Mouse (Mus musculus): Measurements from ENCODE around the gene Gm21738. TPM values are rescaled to one million over a fixed set of nuclear protein-coding genes. Genes with fewer than 3 reads are reported as not detected.
"Not testable (repeated sequence)": the region's sequence is repeated elsewhere in the genome, so short reads cannot be mapped to it uniquely, and the experiment has no call there.

Gene Gm21738
- polyA plus RNA-seq (2012; rRNA removed) (0.38 TPM in 1 of 2 replicates, not detected in the other), polyA plus RNA-seq (2014; fragmentation: Nextera tagmentation; extraction: Ambion mirVana) (0.77 and 1.1 TPM in 2 replicates)

GRCm38 (mm10) chr14:19418830-19419229 is at the start of gene Gm21738:
Gene Gm21738, minus strand, starts transcription at chr14:19418930.
- H3K9me3 ChIP-seq (ENCODE audit: control insufficient read depth, low read length); H3K27ac ChIP-seq (replicated peaks; ENCODE audit: low read depth, low read length); H3K4me2 ChIP-seq (replicated peaks; ENCODE audit: low read depth, low read length, severe bottlenecking); H3K4me1 ChIP-seq (ENCODE audit: control insufficient read depth, insufficient read depth, low read length); ATAC-seq (ENCODE audit: low FRiP score, low read depth); H3K9ac ChIP-seq (ENCODE audit: low read depth, low read length, severe bottlenecking); DNase-seq (ENCODE audit: low spot score); H3K36me3 ChIP-seq (ENCODE audit: control insufficient read depth, insufficient read depth, low read length); H3K4me3 ChIP-seq (replicated peaks; ENCODE audit: low read length); H3K27me3 ChIP-seq (ENCODE audit: control insufficient read depth, insufficient read depth, low read length): not testable (repeated sequence)
- 78% methylated on average over 7 of the region's 7 CpGs for WGBS

DNA sequence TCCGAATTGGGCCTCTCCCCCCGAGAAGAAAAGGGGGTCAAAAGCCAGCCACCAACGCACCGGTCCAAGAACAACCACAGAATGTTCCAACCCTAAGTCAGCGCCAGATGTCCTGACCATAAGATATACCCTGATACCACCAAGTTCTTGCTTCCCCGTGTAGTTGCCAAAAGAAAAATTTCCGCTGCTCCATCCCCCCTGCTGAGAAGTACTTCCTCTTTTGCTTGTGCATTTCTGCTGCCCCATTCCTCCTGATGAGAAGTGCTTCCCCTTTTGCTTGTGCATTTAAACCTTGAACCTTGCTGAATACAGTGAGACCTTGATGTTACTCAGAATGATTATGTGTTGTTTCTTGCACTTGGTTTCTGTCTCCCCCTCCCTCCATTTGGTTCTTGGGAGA is 35.0 kb downstream of the Gm21738 start:
- 84% methylated on average over 7 of the region's 7 CpGs for WGBS
- H3K4me2 ChIP-seq (replicated peaks; ENCODE audit: low read depth, low read length, severe bottlenecking); DNase-seq (ENCODE audit: low spot score): not testable (repeated sequence)

More for the DNA sequence above, 35.0 kb downstream of the Gm21738 start:
- H3K4me1 ChIP-seq (ENCODE audit: control insufficient read depth, insufficient read depth, low read length); H3K27ac ChIP-seq (replicated peaks; ENCODE audit: low read depth, low read length); H3K36me3 ChIP-seq (ENCODE audit: control insufficient read depth, insufficient read depth, low read length); H3K9ac ChIP-seq (ENCODE audit: low read depth, low read length, severe bottlenecking); H3K9me3 ChIP-seq (ENCODE audit: control insufficient read depth, low read length); ATAC-seq (ENCODE audit: low FRiP score, low read depth); H3K27me3 ChIP-seq (ENCODE audit: control insufficient read depth, insufficient read depth, low read length); H3K4me3 ChIP-seq (replicated peaks; ENCODE audit: low read length): not testable (repeated sequence)

Other genes with a start within 250 kb of the Gm21738 start
- gene Gm2244, start 131.0 kb upstream of the Gm21738 start, polyA plus RNA-seq (2012; rRNA removed) = not detected in 2 replicates
- not detected in 2 replicates for gene Gm2244, start 131.0 kb upstream of the Gm21738 start, polyA plus RNA-seq (2014; fragmentation: Nextera tagmentation; extraction: Ambion mirVana)
- 7.5 and 9.6 TPM in 2 replicates for gene Gm2237, start 166.2 kb upstream of the Gm21738 start, polyA plus RNA-seq (2012; rRNA removed)
- 2.1 TPM in 2 replicates for gene Gm2237, start 166.2 kb upstream of the Gm21738 start, polyA plus RNA-seq (2014; fragmentation: Nextera tagmentation; extraction: Ambion mirVana)
- gene Gm5458, start 183.7 kb upstream of the Gm21738 start, polyA plus RNA-seq (2012; rRNA removed) = 0.06 TPM in 1 of 2 replicates, not detected in the other
- gene Gm5458, start 183.7 kb upstream of the Gm21738 start, polyA plus RNA-seq (2014; fragmentation: Nextera tagmentation; extraction: Ambion mirVana) = not detected in 2 replicates